Mouse (Mus musculus): Measurements from ENCODE around the gene Lhx5.

DNA sequence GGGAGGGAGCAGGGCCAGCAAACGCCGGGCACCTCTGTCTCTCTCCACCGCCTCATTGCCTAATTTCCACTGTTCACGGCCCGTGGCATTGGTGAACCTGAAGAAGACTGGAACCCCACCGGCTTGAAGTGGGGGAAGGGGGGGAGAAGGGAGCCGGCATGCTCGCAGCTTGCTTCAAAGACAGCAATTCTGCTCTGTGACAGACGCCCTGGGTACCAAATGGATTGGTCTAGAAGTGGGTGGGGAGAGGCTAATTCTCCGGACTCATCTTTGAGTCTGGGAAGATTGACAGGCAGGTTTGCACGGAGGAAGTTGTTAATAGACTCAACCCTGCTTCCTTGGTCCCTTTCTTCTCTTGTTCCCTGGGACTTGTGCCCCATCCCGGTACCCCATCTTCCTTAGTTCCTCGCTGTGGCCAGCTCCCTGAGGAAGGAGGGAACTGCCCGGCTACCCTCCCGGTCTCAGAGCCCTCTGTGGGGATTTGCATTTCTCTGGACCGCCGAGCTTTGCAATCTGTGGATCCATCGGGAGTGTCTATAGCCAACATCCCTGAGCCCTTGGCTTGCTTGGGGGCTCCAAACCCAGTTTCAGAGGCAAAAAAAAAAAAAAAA is 5.5 kb downstream of the Lhx5 start:
- TF ChIP-seq JUND (conservative IDR thresholded peaks at IDR 0.05; ENCODE audit: low read depth, low read length) = no peak
- TF ChIP-seq USF1 (IDR thresholded peaks at IDR 0.05; ENCODE audit: low read depth, low read length) = no peak
- TF ChIP-seq MEF2A (IDR thresholded peaks at IDR 0.05; ENCODE audit: borderline replicate concordance, low read depth, low read length) = no peak
- TF ChIP-seq CTCF (conservative IDR thresholded peaks at IDR 0.05 in 1 of 2, IDR thresholded peaks at IDR 0.05 in 1 of 2; ENCODE audit: low read depth in 2 of 2, low read length in 2 of 2) = no peak
- no peak for TF ChIP-seq POLR2A (IDR thresholded peaks at IDR 0.05; ENCODE audit: low read depth, low read length)
- no peak for TF ChIP-seq ELF1 (IDR thresholded peaks at IDR 0.05; ENCODE audit: low read depth, low read length)
